Mouse (Mus musculus) right cerebral cortex, adult 18-20 months (tissue): Measurements from ENCODE around the gene Rock2.
"Not testable (repeated sequence)": the region's sequence is repeated elsewhere in the genome, so short reads cannot be mapped to it uniquely, and the experiment has no call there.

Experiments used
- DNase-seq: peaks from one replicate; pipeline ENCODE4 v3.0.0; 2022; ENCODE audit warnings: mixed read lengths

The Rock2 gene

DNA sequence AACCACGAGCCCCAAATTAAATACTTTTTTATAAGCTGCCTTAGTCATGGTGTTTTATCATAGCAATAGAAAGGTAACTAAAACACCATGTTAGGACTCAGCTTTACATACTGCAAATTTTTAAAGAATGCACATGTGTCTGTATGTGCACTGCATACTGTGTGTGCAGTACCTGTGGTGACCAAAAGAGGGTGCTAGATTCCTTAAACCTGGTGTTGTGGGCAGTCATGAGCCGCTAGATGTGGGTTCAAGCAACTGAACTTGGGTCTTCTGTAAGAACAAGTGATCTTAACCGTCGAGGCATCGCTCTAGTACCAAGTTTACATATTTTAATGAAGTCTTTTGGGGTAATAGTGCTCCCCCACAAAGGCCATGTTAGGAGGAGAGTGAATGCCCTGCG lies 114.8 kb downstream of the Rock2 start:
- no peak for DNase-seq

DNA sequence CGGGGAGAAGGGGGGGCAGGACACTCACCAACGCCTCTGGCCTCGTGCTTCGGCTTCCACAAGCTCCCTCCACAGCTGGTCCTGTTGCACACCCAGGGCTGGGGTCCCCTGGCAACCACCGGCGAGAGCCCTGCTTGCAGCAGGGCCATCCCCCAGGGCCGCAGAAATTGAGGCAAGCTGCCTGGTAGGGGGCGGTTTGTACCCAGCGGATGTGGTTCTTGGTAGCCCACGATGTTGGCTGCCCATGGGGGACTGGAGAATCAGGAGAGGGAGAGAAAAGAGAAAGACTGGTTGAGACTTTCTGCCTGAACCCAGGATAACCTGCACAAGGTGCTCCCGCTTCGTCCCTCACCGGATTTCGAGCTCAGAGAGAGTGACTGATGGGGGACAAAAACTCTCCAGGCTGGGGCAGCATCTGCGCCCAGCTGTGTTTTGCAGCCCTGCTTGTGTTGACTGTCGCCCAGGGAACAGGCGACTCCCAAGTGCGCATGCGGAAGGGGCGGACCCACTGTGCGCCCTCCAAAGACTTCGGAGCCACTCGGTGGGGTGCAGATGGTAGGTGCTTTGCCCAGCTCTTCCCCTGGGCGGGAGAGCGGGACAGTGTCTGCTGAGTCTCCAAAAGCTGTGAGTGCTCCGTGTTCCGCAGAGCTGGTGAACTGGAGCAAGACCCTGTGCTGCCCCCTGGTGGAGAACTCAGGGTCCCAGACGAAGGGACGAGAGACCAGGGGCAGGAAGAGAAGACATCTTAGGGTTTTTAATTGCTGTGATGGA lies 116.6 kb downstream of the Rock2 start, which contains the start of gene 2410004P03Rik:
2410004P03Rik (minus strand) TSS at position 628 of the 771 bp plus-strand sequence.
- DNase-seq, result peak; percentile 68

DNA sequence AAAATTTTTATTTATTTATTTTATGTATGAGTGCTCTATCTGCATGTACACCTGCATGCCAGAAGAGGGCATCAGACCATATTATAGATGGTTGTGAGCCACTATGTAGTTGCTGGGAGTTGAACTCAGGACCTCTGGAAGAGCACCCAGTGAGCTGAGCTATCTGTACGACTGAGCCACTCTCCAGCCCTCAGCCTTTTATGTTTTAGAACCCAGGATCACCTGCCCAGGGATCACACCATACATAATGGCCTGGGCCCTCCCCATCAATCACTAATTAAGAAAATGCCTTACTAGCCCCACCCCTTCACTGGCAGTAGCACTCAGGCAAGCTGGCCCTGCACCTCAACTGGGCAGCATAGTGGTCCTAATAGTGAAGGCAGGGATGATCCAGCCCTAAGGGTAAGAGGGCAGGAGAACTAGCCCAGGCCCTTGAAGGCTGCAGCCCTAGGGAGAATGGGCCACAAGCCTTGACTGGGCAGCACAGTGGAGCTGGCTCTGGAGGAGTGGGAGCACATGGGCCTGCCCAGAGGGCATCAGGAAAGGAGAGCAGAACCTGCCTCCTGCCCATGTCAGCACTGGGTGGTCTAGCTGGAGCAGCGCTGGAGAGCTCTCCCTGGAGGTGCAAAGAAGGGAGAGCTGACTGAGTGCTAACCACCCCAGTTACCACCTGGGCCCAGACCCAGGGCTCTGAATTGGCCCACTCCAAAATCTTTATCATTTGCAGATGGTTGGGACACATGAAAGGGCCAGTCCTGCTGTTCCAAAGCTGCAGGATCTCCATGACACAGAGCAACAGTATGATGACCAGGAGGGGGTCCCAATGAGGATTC lies 117.6 kb downstream of the Rock2 start:
- DNase-seq, result no peak

DNA sequence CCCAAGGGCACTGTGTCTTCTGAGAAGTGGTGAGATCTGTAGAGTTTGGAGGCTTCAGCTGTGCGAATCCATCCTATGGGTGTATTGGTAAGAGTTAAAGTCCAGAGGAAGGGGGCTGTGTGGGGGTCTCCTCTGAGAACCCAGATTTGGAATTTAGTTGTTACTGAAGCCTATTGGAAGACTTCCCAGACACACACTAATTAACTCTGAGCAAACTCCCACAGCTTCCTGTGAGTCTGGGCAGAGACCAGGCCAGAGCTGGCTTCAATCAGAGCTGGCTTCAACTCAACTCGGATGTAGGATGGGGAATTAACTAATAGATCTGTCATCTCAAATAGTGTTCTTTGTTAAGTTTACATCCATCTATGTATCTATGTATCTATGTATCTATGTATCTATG lies 121.0 kb downstream of the Rock2 start:
- DNase-seq, result no peak

DNA sequence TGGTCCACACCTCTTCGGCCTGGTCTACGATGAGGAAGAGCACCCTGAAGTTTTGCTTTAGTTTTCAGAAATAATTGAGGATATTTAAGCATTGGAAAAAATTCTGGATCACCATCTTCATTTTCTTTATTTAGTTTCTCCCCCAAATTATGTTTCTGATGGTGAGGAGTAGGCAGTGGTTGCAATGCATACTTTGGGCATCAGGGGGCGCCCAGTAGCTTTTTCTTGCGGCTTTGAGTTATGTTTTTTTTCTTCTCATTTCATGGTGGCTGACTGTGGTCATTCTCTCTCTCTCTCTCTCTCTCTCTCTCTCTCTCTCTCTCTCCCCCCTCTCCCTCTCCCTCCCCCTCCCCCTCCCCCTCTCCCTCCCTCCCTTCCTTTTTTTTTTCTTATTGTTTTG lies 123.8 kb downstream of the Rock2 start:
- peak; percentile 49 for DNase-seq

DNA sequence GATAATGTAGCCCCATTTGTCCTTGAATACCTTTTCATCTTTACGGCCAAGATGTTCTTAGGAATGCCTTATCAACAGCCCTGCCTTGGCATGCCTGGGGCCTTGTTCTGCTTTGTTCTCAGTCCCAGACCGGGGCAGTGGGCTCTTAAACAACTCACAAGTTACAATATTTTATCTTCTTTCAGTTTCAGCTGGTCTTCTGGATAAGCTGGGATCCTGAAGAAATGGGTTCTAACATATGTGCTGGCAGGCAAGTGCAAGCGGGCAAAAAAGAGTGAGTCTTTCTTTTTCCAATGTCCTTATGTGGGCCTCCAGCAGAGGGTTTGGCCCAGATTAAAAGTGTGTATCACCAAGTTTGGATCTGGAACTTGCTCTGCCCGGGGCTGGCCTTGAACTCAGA lies 126.4 kb downstream of the Rock2 start:
- not testable (repeated sequence) for DNase-seq

DNA sequence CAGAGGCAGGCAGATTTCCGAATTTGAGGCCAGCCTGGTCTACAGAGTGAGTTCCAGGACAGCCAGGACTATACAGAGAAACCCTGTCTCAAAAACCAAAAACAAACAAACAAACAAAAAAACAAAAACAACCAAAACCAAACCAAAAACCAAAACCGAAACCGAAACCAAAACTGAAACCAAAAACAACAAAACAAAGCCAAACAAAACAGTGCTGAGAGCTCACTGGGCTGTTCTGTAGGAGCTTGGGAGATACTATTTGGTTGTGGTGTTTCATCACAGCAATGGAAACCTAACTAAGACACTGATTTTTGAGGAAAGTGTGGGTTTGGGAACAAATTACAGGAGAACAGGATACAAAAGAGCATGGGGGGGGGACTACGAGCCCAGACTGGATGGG lies 127.5 kb downstream of the Rock2 start:
- no peak for DNase-seq

DNA sequence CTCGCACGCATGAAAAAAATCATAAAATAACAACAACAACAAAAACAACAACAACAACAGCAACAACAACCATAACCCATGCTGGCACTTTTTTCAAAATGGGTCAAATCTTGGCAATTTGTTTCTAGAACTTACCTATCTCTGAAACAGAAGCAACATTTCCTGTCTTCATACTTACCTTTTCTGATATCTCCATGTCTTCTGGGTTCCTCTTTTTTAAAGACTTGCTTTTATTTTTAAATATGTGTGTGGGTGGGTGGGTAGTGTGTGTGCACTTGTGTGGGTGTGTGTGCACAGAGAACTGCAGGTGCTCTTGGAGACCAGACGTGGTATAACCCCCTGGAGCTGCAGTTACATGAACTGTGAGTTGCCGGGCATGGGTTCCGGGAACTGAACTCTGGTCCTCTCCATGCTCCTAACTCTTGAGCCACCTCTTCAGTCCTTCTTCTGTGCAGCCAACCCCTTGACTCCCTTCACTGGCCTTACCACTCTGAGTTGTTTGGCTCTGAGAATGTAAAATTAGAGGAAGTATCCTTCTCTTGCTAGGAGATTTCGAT lies 129.9 kb downstream of the Rock2 start:
- no peak for DNase-seq

DNA sequence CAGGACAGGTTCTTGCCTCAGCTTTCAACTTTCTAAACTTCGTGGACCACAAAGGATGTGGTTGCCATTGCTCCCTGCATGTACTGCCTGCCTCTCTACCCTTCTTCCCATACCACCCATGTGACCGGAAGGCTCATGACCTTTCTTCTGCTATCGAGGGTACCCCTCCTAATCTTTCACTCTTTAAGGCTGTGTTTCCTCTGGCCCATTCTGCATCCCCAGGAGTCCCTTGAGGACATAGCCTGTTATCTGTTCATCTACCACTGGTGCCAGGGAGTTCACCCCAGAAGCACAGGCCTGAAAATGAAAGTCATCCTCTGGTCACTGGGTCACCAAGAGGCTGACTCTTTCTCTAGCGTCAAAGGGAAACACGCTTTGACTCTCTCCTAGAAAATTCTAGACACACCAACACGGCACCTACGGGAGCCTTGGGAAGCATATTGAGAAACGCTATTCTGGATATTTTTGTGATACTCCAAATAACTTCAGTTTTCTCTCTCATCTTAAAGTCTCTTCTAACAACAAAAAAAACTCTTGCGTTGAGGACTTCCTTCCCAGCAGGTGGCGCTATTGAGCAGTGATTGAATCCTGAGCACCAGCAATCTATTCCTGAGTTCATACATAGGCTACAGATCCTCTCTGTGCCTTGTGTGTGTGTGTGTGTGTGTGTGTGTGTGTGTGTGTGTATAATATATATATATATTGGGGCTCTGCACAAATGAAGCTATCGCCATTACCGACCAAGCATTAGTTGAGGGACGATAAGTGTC lies 138.2 kb downstream of the Rock2 start:
- DNase-seq, result peak; percentile 83

DNA sequence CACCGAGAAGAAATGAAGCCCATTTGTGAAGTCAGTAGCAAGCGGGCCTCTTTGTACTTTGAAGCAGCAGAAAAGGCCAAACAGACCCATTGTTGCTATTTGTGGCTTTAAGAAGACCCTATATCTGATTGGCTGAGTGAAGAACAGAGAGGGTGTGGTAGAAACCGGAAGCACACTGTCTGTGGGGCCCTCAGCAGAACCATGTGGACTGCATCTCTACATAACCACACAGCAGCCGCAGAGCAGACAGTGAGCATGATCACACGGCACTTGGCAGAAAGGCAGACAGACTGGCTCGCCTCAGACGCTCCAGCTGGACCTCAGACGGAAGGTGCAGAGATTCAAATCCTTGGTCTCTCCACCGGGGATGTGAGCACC lies 138.8 kb downstream of the Rock2 start:
- no peak for DNase-seq

DNA sequence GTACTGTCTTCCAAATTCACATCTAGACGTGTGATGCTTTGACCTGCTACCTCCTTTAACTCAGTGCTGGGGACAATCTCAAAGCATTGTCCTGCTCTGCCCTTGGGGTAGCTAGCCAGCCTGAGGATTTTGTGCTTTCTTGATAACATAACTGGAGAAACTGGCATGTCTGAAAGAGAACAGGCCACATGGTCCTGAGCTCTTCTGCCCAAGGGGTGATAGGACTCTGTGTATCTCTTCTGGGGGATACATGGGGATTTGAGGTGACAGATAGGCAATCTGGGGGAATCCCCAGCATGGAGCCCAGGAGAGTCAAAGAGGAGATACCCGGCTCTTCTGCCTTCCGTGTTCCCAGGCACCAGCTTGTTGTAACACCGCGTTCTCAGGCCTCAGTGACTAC lies 140.0 kb downstream of the Rock2 start:
- DNase-seq, result no peak

DNA sequence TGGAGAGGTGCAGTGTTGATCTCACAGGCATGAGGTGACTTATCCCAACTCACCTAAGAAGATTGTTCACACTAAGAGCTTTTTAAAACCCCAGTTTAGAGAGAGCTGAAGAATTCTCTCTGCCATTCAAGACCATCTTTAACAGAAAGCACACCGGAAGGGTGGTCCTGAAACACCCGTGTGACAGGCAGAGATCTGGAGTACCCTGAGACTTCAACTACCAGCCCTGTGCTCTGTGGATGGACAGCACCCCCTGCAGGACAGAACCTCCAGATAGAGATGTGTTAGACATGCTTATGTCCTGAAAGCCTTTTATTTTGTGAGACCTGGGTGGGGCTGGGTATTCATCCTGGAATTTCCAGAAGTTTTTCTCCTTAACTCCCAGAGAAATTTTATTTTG lies 140.4 kb downstream of the Rock2 start:
- no peak for DNase-seq

DNA sequence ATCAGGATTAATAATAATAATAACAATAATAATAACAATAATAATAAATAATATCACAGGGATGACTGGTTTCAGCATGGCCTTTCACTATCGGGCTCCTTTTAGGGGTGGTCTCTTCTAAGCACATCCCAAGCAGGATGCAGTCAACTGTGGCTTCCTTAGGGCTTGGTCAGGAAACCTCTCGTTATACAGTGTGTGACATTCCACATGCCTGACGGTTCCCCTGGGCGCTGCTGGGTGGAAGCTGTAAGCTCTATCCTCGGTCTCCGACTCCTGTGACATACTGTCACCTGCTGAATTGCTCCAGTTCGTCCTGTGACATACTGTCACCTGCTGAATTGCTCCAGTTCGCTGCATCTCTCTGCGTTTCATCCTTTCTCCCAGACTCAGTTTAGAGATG lies 141.8 kb downstream of the Rock2 start:
- no peak for DNase-seq

DNA sequence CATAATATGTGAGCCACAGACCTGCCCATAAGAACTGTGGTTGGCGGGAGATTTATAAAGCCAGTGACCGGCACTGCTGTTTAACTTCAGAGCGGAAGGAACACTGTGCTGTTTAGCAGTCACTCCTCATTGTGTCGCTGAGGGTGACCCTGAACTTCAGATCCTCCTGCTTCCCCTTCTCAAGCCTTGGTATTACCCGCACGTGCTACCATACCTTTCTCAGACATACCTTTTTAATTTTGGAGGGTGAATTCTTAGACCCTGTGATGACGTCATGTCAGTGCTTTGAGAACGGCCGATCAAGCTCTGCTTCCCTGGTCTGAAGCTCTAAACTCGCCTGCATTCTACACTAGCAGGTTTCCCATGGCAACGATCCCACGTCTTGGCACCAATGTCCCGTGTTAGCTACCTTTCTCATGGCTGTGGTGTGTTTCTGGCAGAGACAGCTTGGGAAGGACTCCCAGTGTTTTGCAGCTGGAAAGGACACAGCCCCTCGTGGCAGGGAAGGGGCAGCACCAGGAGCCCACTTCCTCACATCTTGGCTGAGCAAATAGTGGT lies 142.4 kb downstream of the Rock2 start:
- peak; percentile 67 for DNase-seq
